Mouse (Mus musculus) limb, embryonic 12.5 days (tissue): Measurements from ENCODE around the gene C2cd2l. TPM values are rescaled to one million over a fixed set of nuclear protein-coding genes. Genes with fewer than 3 reads are reported as not detected.
"Not testable (repeated sequence)": the region's sequence is repeated elsewhere in the genome, so short reads cannot be mapped to it uniquely, and the experiment has no call there.

Source experiments
- ATAC-seq: fragments of 200-750 bp; cut with Nextera tagmentation; 2 replicates; pipeline ENCODE4 v1.8.0; 2017; ENCODE audit warnings: low read depth, moderate TSS enrichment; ENCODE audit not compliant: insufficient number of reproducible peaks, insufficient read depth, low FRiP score, low TSS enrichment
- H3K27ac ChIP-seq: fragments of 300-500 bp; sonication (generic); 2 replicates; pipeline ENCODE4 v1.5.1; 2016; ENCODE audit warnings: mild to moderate bottlenecking, moderate library complexity
- H3K27me3 ChIP-seq: fragments of 300-500 bp; sonication (generic); 2 replicates; pipeline ENCODE4 v1.6.1; 2016; ENCODE audit warnings: mild to moderate bottlenecking, moderate library complexity
- H3K36me3 ChIP-seq: fragments of 300-500 bp; sonication (generic); 2 replicates; pipeline ENCODE4 v1.6.1; 2016; ENCODE audit warnings: mild to moderate bottlenecking, moderate library complexity
- H3K4me1 ChIP-seq: fragments of 300-500 bp; sonication (generic); replicated peaks from 2 replicates; pipeline ENCODE4 v1.6.1; 2016
- H3K4me2 ChIP-seq: fragments of 300-500 bp; sonication (generic); 2 replicates; pipeline ENCODE4 v1.6.1; 2016; ENCODE audit warnings: mild to moderate bottlenecking, moderate library complexity
- H3K4me3 ChIP-seq: fragments of 300-500 bp; sonication (generic); replicated peaks from 2 replicates; pipeline ENCODE4 v1.5.1; 2016; ENCODE audit warnings: mild to moderate bottlenecking
- H3K9ac ChIP-seq: fragments of 300-500 bp; sonication (generic); replicated peaks from 2 replicates; pipeline ENCODE4 v1.6.1; 2016; ENCODE audit warnings: mild to moderate bottlenecking, moderate library complexity
- H3K9me3 ChIP-seq: fragments of 300-500 bp; sonication (generic); 2 replicates; pipeline ENCODE4 v1.6.1; 2016; ENCODE audit warnings: mild to moderate bottlenecking, moderate library complexity
- WGBS: fragments of 180-500 bp; shearing (Covaris S2); methylation state at CpG from one replicate; pipeline ENCODE4 v1.1.7; 2016; 5-methylcytosine and 5-hydroxymethylcytosine counted together
- polyA plus RNA-seq: library from polyadenylated mRNA; unstranded; fragments of >200 nt; fragmentation: Nextera tagmentation; extraction: Ambion mirVana; gene quantifications from 2 replicates; pipeline ENCODE4 v1.2.1, GENCODE M21; 2016

Gene C2cd2l
- polyA plus RNA-seq, 1 experiment from 2014 or later = 7.9 TPM

- Histone ChIP-seq H3K9me3 (no peaks in the 10 kb centered on the region), H3K27me3 (0 out of 2 replicates have a peak, but pooled peaks cover 11% of the 10 kb centered on the region), H3K9ac (no peak overlapping the region), H3K4me1 (peaks cover 15% of the 10 kb centered on the region), H3K4me2 (no peak overlapping the region), H3K36me3 (peaks cover 55% of the 10 kb centered on the region), H3K4me3 (no peak overlapping the region), H3K27ac (no peak overlapping the region)
- WGBS = 79% methylated on average over 19 of the region's 19 CpGs
- ATAC-seq = no peak
These were observed 6.4 kb downstream of the C2cd2l start for GRCm38 (mm10) chr9:44313476-44314256.

GRCm38 (mm10) chr9:44311136-44312134 lies 8.7 kb downstream of the C2cd2l start:
- H3K4me1 ChIP-seq = peaks cover 9% of the 10 kb centered on the region
- H3K4me2 ChIP-seq = peak overlapping the region; percentile 28; the same call in 1 of the 2 replicates
- H3K27me3 ChIP-seq = 0 out of 2 replicates have a peak, but pooled peaks cover 11% of the 10 kb centered on the region
- H3K9ac ChIP-seq = peak overlapping the region; percentile 34; the same call in 1 of the 2 replicates
- no peaks in the 10 kb centered on the region for H3K9me3 ChIP-seq
- H3K36me3 ChIP-seq = peaks cover 47% of the 10 kb centered on the region
- no peak overlapping the region for H3K27ac ChIP-seq
- ATAC-seq = no peak
- H3K4me3 ChIP-seq = no peak overlapping the region
- 9% methylated on average over 27 of the region's 27 CpGs for WGBS

DNA sequence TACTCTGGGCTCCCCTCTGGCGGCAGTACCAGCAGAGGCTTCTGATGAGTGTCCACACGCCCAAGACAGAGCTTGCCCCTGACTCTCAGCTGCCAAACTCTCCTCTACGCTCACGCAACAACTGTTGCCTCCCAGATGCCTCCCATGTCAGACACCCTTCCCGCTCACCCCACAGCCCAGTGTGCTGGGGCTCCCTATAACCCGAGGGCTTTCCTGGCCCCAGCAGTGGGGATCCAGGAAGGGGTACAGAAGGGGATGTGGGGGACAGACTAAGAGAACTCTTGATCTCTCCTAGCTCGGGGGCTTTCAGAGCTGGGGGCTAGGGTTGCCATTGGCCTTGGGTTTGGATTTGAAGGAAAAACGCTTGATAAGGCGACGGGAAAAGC lies 9.3 kb downstream of the C2cd2l start:
- peaks cover 40% of the 10 kb centered on the region for H3K36me3 ChIP-seq
- H3K4me1 ChIP-seq = peaks cover 9% of the 10 kb centered on the region
- ATAC-seq = no peak
- no peak overlapping the region; the same call in 1 of the 2 replicates for H3K4me2 ChIP-seq
- 34% methylated on average over 10 of the region's 10 CpGs for WGBS
- H3K27me3 ChIP-seq = 0 out of 2 replicates have a peak, but pooled peaks cover 11% of the 10 kb centered on the region
- H3K9ac ChIP-seq = no peak overlapping the region
- no peaks in the 10 kb centered on the region for H3K9me3 ChIP-seq
- no peak overlapping the region for H3K4me3 ChIP-seq
- H3K27ac ChIP-seq = no peak overlapping the region

DNA sequence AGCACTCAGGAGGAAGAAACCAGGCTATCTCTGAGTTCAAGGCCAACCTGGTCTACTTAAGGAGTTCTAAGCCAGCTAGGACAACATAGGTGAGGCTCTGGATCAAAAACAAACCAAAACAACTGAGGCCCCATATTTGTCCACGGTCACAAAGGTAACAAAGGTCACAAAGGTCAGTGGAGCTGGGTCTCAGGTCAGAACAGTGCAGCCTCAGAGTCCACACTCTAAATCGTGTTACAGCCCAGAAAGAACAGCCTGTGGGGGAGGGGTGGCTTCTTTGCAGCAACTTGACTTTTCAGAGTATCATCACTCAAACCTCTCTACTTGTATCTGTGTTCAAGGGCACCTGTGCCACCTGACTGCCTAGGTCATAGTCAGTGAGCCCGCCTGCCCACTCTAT lies 10.3 kb downstream of the C2cd2l start:
- 0 out of 2 replicates have a peak, but pooled peaks cover 11% of the 10 kb centered on the region for H3K27me3 ChIP-seq
- H3K9ac ChIP-seq = no peak overlapping the region
- H3K27ac ChIP-seq = no peak overlapping the region
- ATAC-seq = no peak
- no peaks in the 10 kb centered on the region for H3K9me3 ChIP-seq
- no peak overlapping the region for H3K4me3 ChIP-seq
- peaks cover 11% of the 10 kb centered on the region for H3K4me1 ChIP-seq
- peaks cover 30% of the 10 kb centered on the region for H3K36me3 ChIP-seq
- WGBS = 56% methylated on average over 3 of the region's 3 CpGs
- no peak overlapping the region for H3K4me2 ChIP-seq

DNA sequence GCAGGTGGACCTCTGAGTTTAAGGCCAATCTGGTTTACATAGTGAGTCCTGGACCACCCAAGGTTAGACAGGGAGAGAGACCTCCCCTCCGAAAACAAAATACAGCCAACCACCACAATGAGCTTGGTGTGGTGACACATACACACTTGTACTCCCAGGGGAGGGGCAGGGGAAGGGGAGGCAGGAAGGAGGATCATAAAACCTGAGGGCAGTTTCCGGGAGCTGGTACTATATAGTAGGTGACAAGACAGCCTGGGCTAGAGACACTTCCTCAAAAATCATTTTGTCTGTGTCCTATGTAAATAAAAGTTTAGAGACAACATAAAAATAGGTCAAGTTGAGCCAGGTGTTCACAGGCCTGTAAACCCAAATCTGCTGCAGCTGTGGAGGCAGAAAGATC lies 12.8 kb downstream of the C2cd2l start:
- Histone ChIP-seq H3K4me3 (no peak overlapping the region), H3K9ac (no peak overlapping the region), H3K27me3 (0 out of 2 replicates have a peak, but pooled peaks cover 11% of the 10 kb centered on the region), H3K36me3 (peaks cover 15% of the 10 kb centered on the region), H3K27ac (no peak overlapping the region), H3K4me2 (no peak overlapping the region), H3K4me1 (peaks cover 21% of the 10 kb centered on the region), H3K9me3 (no peaks in the 10 kb centered on the region)
- ATAC-seq = no peak
- WGBS = 63% methylated on average over 2 of the region's 2 CpGs

DNA sequence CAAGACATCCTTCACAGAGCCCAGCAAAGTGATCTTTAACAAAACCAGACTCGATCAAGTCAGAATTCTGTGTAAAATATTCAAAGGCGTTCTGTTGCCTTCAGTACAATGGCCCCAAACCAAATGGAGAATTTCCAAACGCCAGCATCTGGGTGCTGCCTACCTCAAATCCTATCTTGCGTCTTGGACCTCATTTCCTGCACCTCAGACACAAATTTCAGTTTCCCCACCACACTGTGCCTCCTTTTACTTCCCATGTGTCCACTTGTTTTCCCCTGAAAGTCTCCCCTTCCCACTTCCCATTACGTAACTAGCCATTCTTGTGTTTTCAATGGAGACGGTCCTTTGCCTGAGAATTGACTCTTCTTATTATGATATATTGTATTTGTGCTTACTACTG lies 13.6 kb downstream of the C2cd2l start:
- no peak for ATAC-seq
- WGBS = 84% methylated on average over 6 of the region's 6 CpGs
- H3K27me3 ChIP-seq = 0 out of 2 replicates have a peak, but pooled peaks cover 5% of the 10 kb centered on the region
- H3K4me2 ChIP-seq = no peak overlapping the region
- H3K9ac ChIP-seq = no peak overlapping the region
- H3K4me3 ChIP-seq = no peak overlapping the region
- peaks cover 18% of the 10 kb centered on the region for H3K4me1 ChIP-seq
- peaks cover 22% of the 10 kb centered on the region for H3K36me3 ChIP-seq
- no peak overlapping the region for H3K27ac ChIP-seq
- H3K9me3 ChIP-seq = no peaks in the 10 kb centered on the region

DNA sequence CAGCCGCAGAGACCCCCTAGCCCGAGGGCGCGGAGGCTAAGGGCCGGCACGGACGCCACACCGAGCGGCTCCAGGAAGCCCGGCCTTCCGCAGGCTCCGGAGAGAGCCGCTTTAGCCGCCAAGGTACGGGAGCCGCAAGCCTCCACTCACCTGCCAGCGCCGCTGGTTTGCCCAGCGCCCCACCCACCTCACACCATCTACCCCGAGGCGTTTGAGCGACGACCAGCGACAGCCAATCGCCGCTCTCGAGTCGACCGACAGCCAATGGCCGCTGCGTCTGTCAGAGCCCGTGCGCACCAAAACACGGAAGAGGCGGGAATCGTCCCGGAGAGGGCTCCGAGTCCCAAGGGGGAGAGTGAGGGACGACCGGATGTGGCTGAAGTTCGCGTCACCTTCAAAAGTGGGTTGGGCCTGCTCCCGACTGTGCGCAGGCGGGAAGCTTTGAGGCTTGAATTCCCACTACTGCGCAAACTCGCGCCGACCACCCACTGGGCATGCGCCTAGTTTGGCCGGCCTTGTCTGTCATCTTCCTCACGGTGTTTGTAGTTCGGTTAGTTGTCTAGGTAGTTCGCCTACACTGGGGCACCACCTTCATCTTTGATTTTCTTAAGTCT lies 14.5 kb downstream of the C2cd2l start, which contains the start of gene Hinfp:
Gene Hinfp (minus strand): TSS at position 206 of the 614 bp plus-strand sequence.
- no peaks in the 10 kb centered on the region for H3K9me3 ChIP-seq
- peak within 1 kb of the TSS; percentile 96 for H3K4me3 ChIP-seq
- peak; percentile 99 for ATAC-seq
- peaks cover 28% of the 10 kb centered on the region for H3K36me3 ChIP-seq
- under 1% methylated on average over 54 of the region's 54 CpGs for WGBS
- peak within 1 kb of the TSS; percentile 79 for H3K4me2 ChIP-seq
- H3K27ac ChIP-seq = peak within 1 kb of the TSS; percentile 56
- peaks cover 13% of the 10 kb centered on the region for H3K4me1 ChIP-seq
- H3K27me3 ChIP-seq = no peaks in the 10 kb centered on the region
- peak within 1 kb of the TSS; percentile 91 for H3K9ac ChIP-seq

DNA sequence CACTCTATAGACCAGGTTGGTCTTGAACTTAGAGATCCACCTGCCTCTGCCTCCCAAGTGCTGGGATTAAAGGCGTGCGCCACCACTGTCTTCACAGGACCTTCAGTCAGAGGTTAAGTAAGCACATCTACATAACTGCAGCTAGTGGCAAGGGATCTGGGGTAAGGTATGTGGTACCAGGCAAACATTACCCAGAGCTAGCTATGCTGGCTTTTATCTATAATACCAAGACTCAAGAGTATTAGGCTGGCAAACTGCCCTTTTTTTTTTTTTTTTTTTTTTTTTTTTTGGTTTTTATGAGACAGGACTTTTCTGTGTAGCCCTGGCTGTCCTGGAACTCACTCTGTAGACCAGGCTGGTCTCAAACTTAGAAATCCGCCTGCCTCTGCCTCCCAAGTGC lies 20.1 kb downstream of the C2cd2l start:
- H3K4me1 ChIP-seq = peaks cover 13% of the 10 kb centered on the region
- not testable (repeated sequence) for H3K9ac ChIP-seq, H3K9me3 ChIP-seq, H3K27ac ChIP-seq, ATAC-seq, H3K4me3 ChIP-seq, H3K4me2 ChIP-seq, H3K27me3 ChIP-seq
- 95% methylated on average over 3 of the region's 3 CpGs for WGBS
- H3K36me3 ChIP-seq = peaks cover 77% of the 10 kb centered on the region

GRCm38 (mm10) chr9:44292490-44292889 lies 27.6 kb downstream of the C2cd2l start:
- no peak for ATAC-seq
- Histone ChIP-seq H3K27ac (no peak overlapping the region), H3K4me1 (peaks cover 5% of the 10 kb centered on the region), H3K27me3 (peaks cover 22% of the 10 kb centered on the region), H3K36me3 (peaks cover 73% of the 10 kb centered on the region), H3K9me3 (0 out of 2 replicates have a peak, but pooled peaks cover 6% of the 10 kb centered on the region), H3K9ac (no peak overlapping the region), H3K4me3 (no peak overlapping the region), H3K4me2 (no peak overlapping the region)
- WGBS = 70% methylated on average over 3 of the region's 3 CpGs

GRCm38 (mm10) chr9:44288959-44289291 lies 31.2 kb downstream of the C2cd2l start:
- H3K27me3 ChIP-seq = peaks cover 46% of the 10 kb centered on the region
- ATAC-seq = no peak
- H3K4me2 ChIP-seq = peak overlapping the region; percentile 95
- WGBS = 8% methylated on average over 11 of the region's 11 CpGs
- peak overlapping the region; percentile 76 for H3K4me3 ChIP-seq
- H3K36me3 ChIP-seq = peaks cover 40% of the 10 kb centered on the region
- H3K27ac ChIP-seq = no peak overlapping the region
- peaks cover 16% of the 10 kb centered on the region for H3K4me1 ChIP-seq
- H3K9me3 ChIP-seq = 0 out of 2 replicates have a peak, but pooled peaks cover 6% of the 10 kb centered on the region
- H3K9ac ChIP-seq = 0 out of 2 replicates have a peak overlapping the region, but pooled peaks have one; percentile 81
